In the genomic region with DNA sequence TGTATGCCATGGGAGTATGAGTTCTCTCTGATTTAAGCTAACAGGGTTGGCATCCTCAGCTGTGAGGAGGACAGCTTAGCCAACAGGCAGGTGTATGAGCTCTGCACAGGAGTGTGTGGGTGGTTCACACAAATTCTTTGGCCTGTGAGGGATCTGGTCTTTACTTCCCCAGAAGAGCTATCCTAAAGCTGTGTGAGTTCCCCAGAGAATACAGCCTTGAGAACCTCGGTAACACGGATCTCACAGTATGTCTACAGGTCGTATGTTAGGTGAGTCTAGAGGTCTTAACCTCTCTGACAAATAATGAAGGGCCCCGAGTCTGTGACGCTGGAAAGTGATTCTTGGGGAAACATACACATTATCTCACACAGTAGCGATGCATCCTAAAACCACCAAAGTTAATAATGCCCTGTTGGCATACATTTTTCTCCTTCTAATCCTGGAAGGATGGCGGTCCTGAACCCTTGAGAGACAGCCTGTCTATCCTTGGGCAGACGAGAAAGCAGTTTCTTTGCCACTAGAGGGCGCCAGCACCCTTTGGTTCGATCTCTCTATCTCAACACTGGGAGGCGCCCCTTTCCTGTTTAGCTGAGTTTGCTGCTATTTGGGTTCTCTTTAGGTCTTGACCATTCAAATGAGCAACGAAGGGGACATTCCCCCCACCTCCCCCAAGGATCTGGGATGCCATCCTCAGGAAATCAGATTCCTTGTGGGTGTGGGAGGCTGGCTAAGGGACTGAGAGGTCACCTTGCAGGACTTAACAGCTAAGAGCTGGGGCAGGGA, we compare ENCODE assay signal across 8 mouse cellular contexts. TPM values are rescaled to one million over a fixed set of nuclear protein-coding genes. Genes with fewer than 3 reads are reported as not detected.
DNase-seq lines count a peak whose midpoint lies in the region; ATAC-seq and TF ChIP-seq lines count a peak whose summit lies in the region.

No protein-coding gene starts in this region.

- H3K9me3 ChIP-seq in heart, embryonic 14.5 days (ENCODE audit: control insufficient read depth, low read length), result no peaks in the 10 kb centered on the region
- no peaks in the 10 kb centered on the region for H3K9me3 ChIP-seq in liver, embryonic 13.5 days (replicated peaks)
- no peaks in the 10 kb centered on the region for H3K9me3 ChIP-seq in neural tube, embryonic 11.5 days (ENCODE audit: control insufficient read depth, low read length)
- no peaks in the 10 kb centered on the region for H3K9me3 ChIP-seq in stomach, embryonic 16.5 days (replicated peaks; ENCODE audit: control insufficient read depth, low read length)

- 0 out of 2 replicates have a peak, but pooled peaks cover 7% of the 10 kb centered on the region for H3K27me3 ChIP-seq in heart, embryonic 14.5 days (ENCODE audit: control insufficient read depth, insufficient read depth, low read length)
- H3K27me3 ChIP-seq in liver, embryonic 13.5 days, result peaks cover 10% of the 10 kb centered on the region
- no peaks in the 10 kb centered on the region for H3K27me3 ChIP-seq in neural tube, embryonic 11.5 days (ENCODE audit: control insufficient read depth, insufficient read depth, low read length)
- H3K27me3 ChIP-seq in stomach, embryonic 16.5 days (ENCODE audit: control insufficient read depth, insufficient read depth, low read length), result no peaks in the 10 kb centered on the region

- no peak overlapping the region for H3K4me2 ChIP-seq in heart, embryonic 14.5 days (ENCODE audit: low read length)
- no peak overlapping the region for H3K4me2 ChIP-seq in liver, embryonic 13.5 days
- no peak overlapping the region for H3K4me2 ChIP-seq in neural tube, embryonic 11.5 days (ENCODE audit: low read depth)
- no peak overlapping the region for H3K4me2 ChIP-seq in stomach, embryonic 16.5 days (ENCODE audit: low read depth, low read length)

- peaks cover 7 to 9% of the 10 kb centered on the region in 2 experiments; a peak in 3 of 4 replicates for H3K4me1 ChIP-seq in heart, embryonic 14.5 days (ENCODE audit: control insufficient read depth in 2 of 2, insufficient read depth in 2 of 2, low read length in 2 of 2)
- H3K4me1 ChIP-seq in liver, embryonic 13.5 days (replicated peaks), result peaks cover 31% of the 10 kb centered on the region
- H3K4me1 ChIP-seq in neural tube, embryonic 11.5 days (ENCODE audit: control insufficient read depth, insufficient read depth, low read length), result no peaks in the 10 kb centered on the region
- no peaks in the 10 kb centered on the region; the same call in 1 of the 2 replicates for H3K4me1 ChIP-seq in stomach, embryonic 16.5 days (ENCODE audit: control insufficient read depth, insufficient read depth, low read length)

- H3K27ac ChIP-seq in heart, embryonic 14.5 days (replicated peaks in 1 of 2; ENCODE audit: control insufficient read depth in 1 of 2, insufficient read depth in 1 of 2, low read depth in 2 of 2, low read length in 2 of 2), result no peak overlapping the region
- H3K27ac ChIP-seq in liver, embryonic 13.5 days, result no peak overlapping the region
- H3K27ac ChIP-seq in neural tube, embryonic 11.5 days (ENCODE audit: low read depth, low read length), result no peak overlapping the region
- peak overlapping the region; percentile 17; the same call in 1 of the 2 replicates for H3K27ac ChIP-seq in stomach, embryonic 16.5 days (ENCODE audit: low read length)

- 13% methylated on average over 12 of the region's 12 CpGs for whole genome bisulfite sequencing in heart, embryonic 14.5 days
- WGBS in liver, embryonic 13.5 days (ENCODE audit: insufficient replicate concordance), result 14% methylated on average over 12 of the region's 12 CpGs
- WGBS in neural tube, embryonic 11.5 days, result 16% methylated on average over 12 of the region's 12 CpGs
- WGBS in stomach, embryonic 16.5 days, result 13% methylated on average over 12 of the region's 12 CpGs

- ATAC-seq in erythroblast, adult 5-6 weeks (replicated peaks; ENCODE audit: low FRiP score, poor library complexity, severe bottlenecking), result peak; percentile 84
- ATAC-seq in heart, embryonic 14.5 days (ENCODE audit: insufficient number of reproducible peaks, insufficient read depth, low FRiP score, low read depth), result peak; percentile 66
- ATAC-seq in liver, embryonic 13.5 days (ENCODE audit: low read depth), result peak; percentile 76
- peak; percentile 73 for ATAC-seq in neural tube, embryonic 11.5 days (ENCODE audit: insufficient read depth, low FRiP score, low TSS enrichment)
- ATAC-seq in stomach, embryonic 16.5 days (ENCODE audit: insufficient read depth, low FRiP score), result peak; percentile 86

- H3K9ac ChIP-seq in heart, embryonic 14.5 days (ENCODE audit: low read length), result peak overlapping the region; percentile 41
- no peak overlapping the region for H3K9ac ChIP-seq in liver, embryonic 13.5 days
- no peak overlapping the region for H3K9ac ChIP-seq in neural tube, embryonic 11.5 days (ENCODE audit: low read length)
- peak overlapping the region; percentile 40; the same call in 1 of the 2 replicates for H3K9ac ChIP-seq in stomach, embryonic 16.5 days (ENCODE audit: low read length)

- peak; percentile 93 for DNase-seq in CD4-positive, CD25-positive, alpha-beta regulatory T cell, adult 2 months (ENCODE audit: low read depth, low spot score)
- DNase-seq in brain, embryonic 14.5 days (ENCODE audit: low read depth), result peak; percentile 93
- DNase-seq in kidney, postnatal 10 days, result peak; percentile 96
- peak; percentile 73 for DNase-seq in liver, embryonic 13.5 days
- DNase-seq in neural tube, embryonic 11.5 days (ENCODE audit: low spot score), result peak; percentile 89

- H3K4me3 ChIP-seq in heart, embryonic 14.5 days (ENCODE audit: control insufficient read depth in 1 of 2, insufficient read depth in 1 of 2, low read depth in 1 of 2, low read length in 2 of 2), result no peak overlapping the region
- H3K4me3 ChIP-seq in liver, embryonic 13.5 days (replicated peaks), result no peak overlapping the region
- H3K4me3 ChIP-seq in neural tube, embryonic 11.5 days (ENCODE audit: low read depth, low read length), result no peak overlapping the region
- H3K4me3 ChIP-seq in stomach, embryonic 16.5 days (replicated peaks; ENCODE audit: low read length), result no peak overlapping the region

- TF ChIP-seq CTCF in brain, embryonic 14.5 days (IDR thresholded peaks at IDR 0.05; ENCODE audit: borderline replicate concordance, extremely low read depth, insufficient read depth, insufficient read length), result peak; percentile 98

- H3K36me3 ChIP-seq in heart, embryonic 14.5 days (ENCODE audit: control insufficient read depth, insufficient read depth, low read length), result no peaks in the 10 kb centered on the region
- H3K36me3 ChIP-seq in liver, embryonic 13.5 days, result no peaks in the 10 kb centered on the region
- H3K36me3 ChIP-seq in neural tube, embryonic 11.5 days (ENCODE audit: control insufficient read depth, insufficient read depth, low read length), result no peaks in the 10 kb centered on the region
- H3K36me3 ChIP-seq in stomach, embryonic 16.5 days (ENCODE audit: control insufficient read depth, insufficient read depth, low read length), result no peaks in the 10 kb centered on the region

- TF ChIP-seq POLR2A in brain, embryonic 14.5 days (IDR thresholded peaks at IDR 0.05; ENCODE audit: borderline replicate concordance, extremely low read depth, insufficient read depth, insufficient read length, poor library complexity, severe bottlenecking), result no peak

RNA-seq across cellular contexts. Expression of gene Psen2, which starts 5.2 kb away (rescaled TPM):
- polyA plus RNA-seq in brain, embryonic 14.5 days (2012; rRNA removed), result 17.9 and 19.6 TPM in 2 replicates
- 7.5 and 7.9 TPM in 2 replicates for total RNA-seq in erythroblast, adult 5-6 weeks (2015; ENCODE audit: low replicate concordance)
- total RNA-seq in erythroblast, adult 5-6 weeks (2017; ENCODE audit: low replicate concordance), result 7.2 and 7.4 TPM in 2 replicates
- 14.7 and 15.6 TPM in 2 replicates for polyA plus RNA-seq in heart, embryonic 14.5 days (2014; fragmentation: Nextera tagmentation; extraction: Ambion mirVana)
- 22.2 and 23.7 TPM in 2 replicates for polyA plus RNA-seq in liver, embryonic 13.5 days (2015; fragmentation: Nextera tagmentation; extraction: Ambion mirVana)
- polyA plus RNA-seq in neural tube, embryonic 11.5 days (2014; fragmentation: Nextera tagmentation; extraction: Ambion mirVana), result 6.4 and 7.5 TPM in 2 replicates
- 17.4 and 20.7 TPM in 2 replicates for polyA plus RNA-seq in stomach, embryonic 16.5 days (2015; fragmentation: Nextera tagmentation; extraction: Ambion mirVana)

Comparison
In these comparisons a context has a peak if more than half of its experiments do, and no peak if none do; other contexts are left out.
1. H3K9ac ChIP-seq: peak in heart, embryonic 14.5 days (single experiment) and stomach, embryonic 16.5 days (single experiment); none in liver, embryonic 13.5 days (single experiment) and neural tube, embryonic 11.5 days (single experiment).
2. Peak in every context shown above with its lines, with median percentiles within 50 percentile points of each other: DNase-seq and ATAC-seq.